Mouse (Mus musculus) lung, adult 10 weeks (tissue): ENCODE measurements around the gene Gpd1l. TPM values are rescaled to one million over a fixed set of nuclear protein-coding genes. Genes with fewer than 3 reads are reported as not detected.

Source experiments
- polyA plus RNA-seq: library from polyadenylated mRNA; stranded (reverse); fragments of 350-450 nt; fragmentation: Illumina TruSeq; extraction: RNeasy Lipid Tissue Mini Kit (QIAGEN cat#74804); gene quantifications from one replicate; pipeline ENCODE4 v1.2.3, GENCODE M21; 2014; ENCODE audit warnings: low read depth, low replicate concordance; ENCODE audit not compliant: insufficient read depth

Gpd1l gene
- 21.1 TPM for polyA plus RNA-seq

GRCm38 (mm10) chr9:114933723-114934171 is at the start of gene Gpd1l:
TSS of gene Gpd1l (minus strand) at chr9:114933987.

DNA sequence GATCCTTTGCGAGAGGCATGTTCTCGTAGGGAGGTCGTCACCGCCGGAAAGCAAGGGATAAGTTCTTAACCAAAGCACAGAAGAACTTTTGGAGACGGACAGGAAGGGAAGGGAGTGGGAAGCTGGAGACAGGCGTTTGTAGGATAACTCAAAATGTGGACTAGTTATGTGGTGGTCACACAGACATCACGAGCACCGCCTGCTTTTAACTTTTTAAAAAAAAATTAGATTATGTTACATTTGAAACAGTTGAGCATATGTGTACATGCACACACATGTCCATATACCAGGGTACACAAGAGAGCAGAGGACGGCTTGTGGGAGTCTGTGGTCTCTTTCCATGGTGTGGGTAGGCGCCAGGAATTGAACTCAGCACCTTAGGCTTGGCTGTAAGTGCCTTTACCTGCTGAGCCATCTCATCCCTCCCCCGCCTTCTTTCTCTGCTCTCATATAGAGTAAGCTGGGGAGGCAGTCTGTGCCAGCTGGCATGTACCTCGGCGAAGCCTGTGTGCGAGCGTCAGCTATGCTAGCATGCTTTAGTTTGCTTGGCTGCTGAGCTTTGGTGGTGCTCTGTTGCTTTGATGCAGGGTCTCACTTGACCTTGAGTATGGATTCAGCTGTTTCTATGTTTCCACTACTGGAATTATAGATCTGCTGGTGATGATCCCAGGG is 49.0 kb upstream of the Gpd1l start, which contains the start of gene Rps27rt:
Gene Rps27rt, minus strand, starts transcription at position 51 of the 672 bp plus-strand sequence.

GRCm38 (mm10) chr9:114978281-114979111 is 44.7 kb upstream of the Gpd1l start, which contains the start of gene Osbpl10:
TSS of gene Osbpl10 (plus strand) at chr9:114978569.

Other genes with a start within 250 kb of the Gpd1l start
- 20.0 TPM for gene Dync1li1, start 245.2 kb downstream of the Gpd1l start, polyA plus RNA-seq
- gene Cmtm6, start 202.9 kb downstream of the Gpd1l start, polyA plus RNA-seq, result 60.5 TPM
- 45.7 TPM for gene Cmtm7, start 152.1 kb downstream of the Gpd1l start, polyA plus RNA-seq
- 68.0 TPM for gene Cmtm8, start 89.8 kb downstream of the Gpd1l start, polyA plus RNA-seq
- gene Osbpl10, start 44.6 kb upstream of the Gpd1l start, polyA plus RNA-seq, result 2.6 TPM
- 216 TPM for gene Rps27rt, start 48.8 kb upstream of the Gpd1l start, polyA plus RNA-seq